10 mouse cellular contexts compared by ENCODE assay signal in genomic region chr1:182553649-182554375, GRCm38 (mm10). TPM values are rescaled to one million over a fixed set of nuclear protein-coding genes. Genes with fewer than 3 reads are reported as not detected.
DNase-seq lines count a peak whose midpoint lies in the region; ATAC-seq and TF ChIP-seq lines count a peak whose summit lies in the region.
"Had no signal": no experiment of that assay in that cellular context is flagged by ENCODE, and none has a peak within 500 bp of the region (broad histone marks: within the 10 kb centered on the region; RNA-seq: fewer than 3 reads in every experiment).

No protein-coding gene starts in this region.

- TF ChIP-seq CTCF in cortical plate, adult 2 months (IDR thresholded peaks at IDR 0.05; ENCODE audit: extremely low read depth, insufficient read depth, low read length): peak; percentile 90
- peak; percentile 92 for TF ChIP-seq CTCF in lung, postnatal 0 days (IDR thresholded peaks at IDR 0.05)

- H3K4me1 ChIP-seq in cortical plate, adult 2 months (ENCODE audit: control insufficient read depth, insufficient read depth, low read length): no peaks in the 10 kb centered on the region
- no peaks in the 10 kb centered on the region for H3K4me1 ChIP-seq in lung, postnatal 0 days (ENCODE audit: insufficient read depth, low read depth, low read length)

- no peak overlapping the region for H3K27ac ChIP-seq in cortical plate, adult 2 months (ENCODE audit: insufficient read depth, low read length)
- no peak overlapping the region for H3K27ac ChIP-seq in lung, postnatal 0 days (ENCODE audit: low read length)

- no peaks in the 10 kb centered on the region for H3K9me3 ChIP-seq in lung, postnatal 0 days (ENCODE audit: low read length)

- H3K9ac ChIP-seq in lung, postnatal 0 days (replicated peaks; ENCODE audit: low read depth): no peak overlapping the region

- no peak overlapping the region for H3K4me2 ChIP-seq in lung, postnatal 0 days (replicated peaks; ENCODE audit: low read depth, low read length)

- ATAC-seq in lung, postnatal 0 days: peak; percentile 72

- TF ChIP-seq EP300 in lung, postnatal 0 days (IDR thresholded peaks at IDR 0.05): no peak

- DNase-seq in B cell, adult 2 months: peak; percentile 16
- DNase-seq in R1 (ENCODE audit: low read depth, low spot score): peak; percentile 85
- DNase-seq in gastrocnemius, postnatal 25 days: peak; percentile 33
- peak; percentile 47 to 74 for DNase-seq in kidney, postnatal 36 days
- DNase-seq in lung, postnatal 0 days (ENCODE audit: low spot score): peak; percentile 66
- DNase-seq in retina, postnatal 7 days (ENCODE audit: low read depth, low spot score): peak; percentile 19
- DNase-seq in Muller cell, postnatal 12 days (ENCODE audit: inconsistent ontology term): no peak

- no peaks in the 10 kb centered on the region for H3K27me3 ChIP-seq in lung, postnatal 0 days (replicated peaks; ENCODE audit: insufficient read depth, low read length)

- no peak overlapping the region for H3K4me3 ChIP-seq in cortical plate, adult 2 months (ENCODE audit: insufficient read depth, low read length)
- no peak overlapping the region for H3K4me3 ChIP-seq in lung, postnatal 0 days (ENCODE audit: low read depth, low read length)

- 62% methylated on average over 12 of the region's 12 CpGs for WGBS in lung, postnatal 0 days

- TF ChIP-seq POLR2A in cortical plate, adult 2 months (IDR thresholded peaks at IDR 0.05; ENCODE audit: extremely low read depth, insufficient read depth, low read length): no peak

- no peaks in the 10 kb centered on the region for H3K36me3 ChIP-seq in lung, postnatal 0 days (ENCODE audit: insufficient read depth, low read length)

RNA-seq across cellular contexts. Expression of gene Capn8, which starts 11.0 kb away (rescaled TPM):
- 0.04 TPM in 1 of 2 replicates, not detected in the other for polyA plus RNA-seq in cortical plate, adult 2 months (2012; rRNA removed)
- total RNA-seq in gastrocnemius, postnatal 25 days (2021): not detected
- polyA plus RNA-seq in lung, postnatal 0 days (2015; fragmentation: Nextera tagmentation; extraction: Ambion mirVana): 0.25 and 0.57 TPM in 2 replicates
- total RNA-seq: gastrocnemius, adult 8-10 months; neutrophil, adult 5-6 weeks had no signal

RNA-seq across cellular contexts. Expression of gene Capn2, which starts 36.4 kb away (rescaled TPM):
- polyA plus RNA-seq in cortical plate, adult 2 months (2012; rRNA removed): 61.4 and 63.3 TPM in 2 replicates
- 10 to 100 TPM; 52.0 to 59.4 TPM for total RNA-seq in gastrocnemius, postnatal 25 days (2021)
- 135 and 149 TPM in 2 replicates for polyA plus RNA-seq in lung, postnatal 0 days (2015; fragmentation: Nextera tagmentation; extraction: Ambion mirVana)
